Mouse (Mus musculus): ENCODE measurements around the gene Ear1.
"Not testable (repeated sequence)": the region's sequence is repeated elsewhere in the genome, so short reads cannot be mapped to it uniquely, and the experiment has no call there.

DNA sequence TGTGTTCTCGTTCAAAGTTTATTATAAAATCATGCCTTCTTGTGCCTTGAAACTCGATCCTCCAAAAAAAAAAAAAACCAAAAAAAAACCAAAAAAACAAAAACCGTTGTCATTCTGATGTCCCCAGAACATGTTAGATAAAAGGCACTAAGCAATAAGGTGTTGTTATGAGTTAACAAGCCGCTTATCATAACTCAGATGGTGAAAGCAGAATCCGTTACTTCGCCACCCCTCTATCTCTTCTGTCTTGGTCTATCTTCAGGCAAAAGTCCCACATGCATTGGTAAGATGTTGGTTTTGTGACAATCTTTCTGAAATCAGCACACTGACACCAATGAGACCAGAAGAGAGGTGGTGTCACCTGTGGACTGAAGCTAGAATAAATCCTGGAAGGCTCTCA is 51.1 kb downstream of the Ear1 start:
- not testable (repeated sequence) for TF ChIP-seq CTCF (IDR thresholded peaks at IDR 0.05; ENCODE audit: low read depth); EP300 (optimal IDR thresholded peaks at IDR 0.05)

Measured in stomach, postnatal 0 days (tissue).